Mouse (Mus musculus) hindbrain, postnatal 0 days (tissue): ENCODE results near the gene Prdm8. TPM values are rescaled to one million over a fixed set of nuclear protein-coding genes. Genes with fewer than 3 reads are reported as not detected.

Source experiments
- ATAC-seq: fragments of 200-750 bp; cut with Nextera tagmentation; 2 replicates; pipeline ENCODE4 v1.8.0; 2017; ENCODE audit warnings: mild to moderate bottlenecking, moderate TSS enrichment, moderate library complexity
- DNase-seq: peaks from one replicate; pipeline ENCODE4 v3.0.0-alpha.2; 2015; ENCODE audit warnings: low spot score
- H3K27ac ChIP-seq: fragments of 300-500 bp; sonication (generic); 2 replicates; pipeline ENCODE4 v1.5.1; 2014; ENCODE audit warnings: mild to moderate bottlenecking
- H3K27me3 ChIP-seq: fragments of 300-500 bp; sonication (generic); 2 replicates; pipeline ENCODE4 v1.6.1; 2014; ENCODE audit warnings: low read length, mixed read lengths; ENCODE audit not compliant: insufficient read depth
- H3K36me3 ChIP-seq: fragments of 300-500 bp; sonication (generic); 2 replicates; pipeline ENCODE4 v1.6.1; 2014; ENCODE audit warnings: low read length, mixed read lengths; ENCODE audit not compliant: insufficient read depth
- H3K4me1 ChIP-seq: fragments of 300-500 bp; sonication (generic); 2 replicates; pipeline ENCODE4 v1.6.1; 2014; ENCODE audit warnings: antibody characterized with exemption, low read length, mixed read lengths; ENCODE audit not compliant: insufficient read depth
- H3K4me2 ChIP-seq: fragments of 300-500 bp; sonication (generic); 2 replicates; pipeline ENCODE4 v1.6.1; 2014; ENCODE audit warnings: low read depth, mild to moderate bottlenecking, low read length, moderate library complexity, mixed read lengths
- H3K4me3 ChIP-seq: fragments of 300-500 bp; sonication (generic); 2 replicates; pipeline ENCODE4 v1.5.1; 2014; ENCODE audit warnings: low read length
- H3K9ac ChIP-seq: fragments of 300-500 bp; sonication (generic); replicated peaks from 2 replicates; pipeline ENCODE4 v1.6.1; 2014; ENCODE audit warnings: mild to moderate bottlenecking, low read length, moderate library complexity, mixed read lengths
- H3K9me3 ChIP-seq: fragments of 300-500 bp; sonication (generic); 2 replicates; pipeline ENCODE4 v1.6.1; 2016; ENCODE audit warnings: low read length, mixed read lengths
- CTCF ChIP-seq: IDR thresholded peaks from 2 replicates; pipeline ENCODE4 v1.5.1; 2016; ENCODE audit warnings: antibody characterized with exemption, control low read depth, low read depth
- WGBS: fragments of 180-500 bp; shearing (Covaris S2); extraction: QIAGEN DNeasy Blood & Tissue Kit; methylation state at CpG from one replicate; pipeline ENCODE4 v1.1.7; 2014; 5-methylcytosine and 5-hydroxymethylcytosine counted together
- polyA plus RNA-seq: library from polyadenylated mRNA; unstranded; fragments of >200 nt; fragmentation: Nextera tagmentation; extraction: Ambion mirVana; gene quantifications from 2 replicates; pipeline ENCODE4 v1.2.1, GENCODE M21; 2015
- total RNA-seq: library from RNA; depleted of rRNA; stranded (reverse); fragments of >200 nt; gene quantifications from 2 replicates; pipeline ENCODE4 v1.2.3, GENCODE M21; 2014; rRNA removed

Prdm8 gene
- 38.0 and 38.6 TPM in 2 replicates for total RNA-seq
- polyA plus RNA-seq, result 2.7 and 3.1 TPM in 2 replicates

GRCm38 (mm10) chr5:98167180-98167824 is at the start of gene Prdm8:
TSS of gene Prdm8 (plus strand) at chr5:98167198.
- peaks cover 15% of the 10 kb centered on the region for H3K27me3 ChIP-seq
- under 1% methylated on average over 45 of the region's 51 CpGs for WGBS
- H3K9ac ChIP-seq, result peak within 1 kb of the TSS; percentile 31; the same call in 1 of the 2 replicates
- peak within 1 kb of the TSS; percentile 69 for H3K4me2 ChIP-seq
- H3K4me3 ChIP-seq, result peak within 1 kb of the TSS; percentile 41
- DNase-seq, result peak; percentile 94
- H3K4me1 ChIP-seq, result 0 out of 2 replicates have a peak, but pooled peaks cover 3% of the 10 kb centered on the region
- no peaks in the 10 kb centered on the region for H3K9me3 ChIP-seq
- H3K27ac ChIP-seq, result peak within 1 kb of the TSS; percentile 37; the same call in 1 of the 2 replicates
- peak; percentile 95 for ATAC-seq
- peak; percentile 94 for TF ChIP-seq CTCF
- H3K36me3 ChIP-seq, result no peaks in the 10 kb centered on the region

DNA sequence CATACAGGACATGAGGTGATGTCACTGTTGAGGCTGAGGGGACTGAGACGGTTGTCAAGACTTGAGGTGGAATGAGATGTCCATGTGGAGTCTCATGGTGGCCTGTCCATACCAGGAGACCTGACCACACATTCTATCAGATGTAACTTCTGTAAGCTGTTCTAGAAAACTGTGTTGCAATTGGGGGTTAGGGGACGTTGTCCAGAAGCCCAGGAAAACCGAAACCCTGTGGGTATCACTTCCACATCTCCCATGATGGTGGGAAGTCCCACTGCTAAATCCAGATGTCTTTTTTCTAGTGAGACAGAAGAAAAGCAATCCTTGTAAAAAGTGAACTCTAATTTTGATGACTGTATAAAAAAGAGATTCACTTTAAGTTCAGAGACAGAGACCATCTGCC is 39.9 kb upstream of the Prdm8 start:
- Histone ChIP-seq H3K27me3 (no peaks in the 10 kb centered on the region), H3K9ac (no peak overlapping the region), H3K36me3 (no peaks in the 10 kb centered on the region), H3K27ac (no peak overlapping the region), H3K4me2 (no peak overlapping the region), H3K4me1 (no peaks in the 10 kb centered on the region), H3K9me3 (no peaks in the 10 kb centered on the region), H3K4me3 (no peak overlapping the region)
- 87% methylated on average over 3 of the region's 3 CpGs for WGBS
- TF ChIP-seq CTCF, result no peak
- DNase-seq, result no peak
- ATAC-seq, result no peak

- no peaks in the 10 kb centered on the region for H3K4me1 ChIP-seq
- H3K36me3 ChIP-seq, result no peaks in the 10 kb centered on the region
- peak overlapping the region; percentile 34; the same call in 1 of the 2 replicates for H3K4me2 ChIP-seq
- H3K9me3 ChIP-seq, result no peaks in the 10 kb centered on the region
- 60% methylated on average over 14 of the region's 14 CpGs for WGBS
- no peak overlapping the region for H3K4me3 ChIP-seq
- DNase-seq (no peak), ATAC-seq (no peak)
- no peak for TF ChIP-seq CTCF
- no peak overlapping the region for H3K9ac ChIP-seq
- H3K27me3 ChIP-seq, result no peaks in the 10 kb centered on the region
- no peak overlapping the region for H3K27ac ChIP-seq
Observed at GRCm38 (mm10) chr5:98138545-98139296, 28.3 kb upstream of the Prdm8 start.

DNA sequence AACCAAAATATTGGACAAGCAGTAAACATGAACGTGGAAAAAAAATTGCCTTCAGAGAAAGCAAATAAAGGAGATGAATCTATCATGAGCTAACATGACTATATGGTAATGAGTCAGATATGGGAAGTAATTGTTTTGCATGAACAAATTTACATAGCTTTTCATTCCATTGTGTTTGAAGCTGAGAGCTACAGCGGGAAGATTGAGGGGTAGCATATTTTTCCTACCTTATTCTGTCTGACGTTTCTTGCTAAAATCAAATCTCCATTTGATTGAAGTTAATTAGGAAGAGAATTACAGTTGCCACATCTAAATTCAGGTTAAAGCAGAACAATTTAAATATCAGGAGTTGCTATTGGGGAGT is 27.7 kb upstream of the Prdm8 start:
- ATAC-seq, result no peak

GRCm38 (mm10) chr5:98146895-98147294 is 20.1 kb upstream of the Prdm8 start:
- Histone ChIP-seq H3K27ac (no peak overlapping the region), H3K4me1 (no peaks in the 10 kb centered on the region), H3K9me3 (no peaks in the 10 kb centered on the region), H3K36me3 (no peaks in the 10 kb centered on the region), H3K9ac (no peak overlapping the region), H3K27me3 (no peaks in the 10 kb centered on the region), H3K4me2 (no peak overlapping the region), H3K4me3 (no peak overlapping the region)
- WGBS, result 74% methylated on average over 3 of the region's 3 CpGs
- TF ChIP-seq CTCF, result no peak
- DNase-seq (no peak), ATAC-seq (no peak)

More for the DNA sequence above, 27.7 kb upstream of the Prdm8 start:
- WGBS, result 42% methylated on average over 3 of the region's 3 CpGs
- Histone ChIP-seq H3K27me3 (no peaks in the 10 kb centered on the region), H3K36me3 (no peaks in the 10 kb centered on the region), H3K4me3 (no peak overlapping the region), H3K9me3 (no peaks in the 10 kb centered on the region), H3K4me1 (no peaks in the 10 kb centered on the region), H3K27ac (no peak overlapping the region), H3K9ac (no peak overlapping the region), H3K4me2 (no peak overlapping the region)
- no peak for TF ChIP-seq CTCF
- no peak for DNase-seq

DNA sequence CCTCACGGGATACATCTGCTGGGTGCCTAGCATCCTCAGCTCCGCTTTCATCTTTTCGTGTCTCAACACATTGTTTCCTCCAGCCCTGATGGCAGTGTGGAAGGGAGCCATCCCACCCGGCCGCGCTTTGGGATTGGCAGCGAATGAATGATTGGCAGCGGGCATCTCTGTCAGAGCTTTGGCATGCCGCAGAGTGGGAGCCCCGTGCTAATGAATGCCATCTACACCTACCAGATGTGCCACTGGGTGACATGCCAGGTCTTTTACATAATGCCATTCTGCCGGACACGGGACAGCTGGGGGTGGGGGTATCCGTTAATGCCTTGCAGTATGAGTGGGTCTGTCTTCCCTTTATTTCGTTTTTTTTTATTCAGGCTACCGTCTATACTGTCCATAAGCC is 882 bp upstream of the Prdm8 start:
- no peaks in the 10 kb centered on the region for H3K9me3 ChIP-seq
- no peak for TF ChIP-seq CTCF
- 3% methylated on average over 15 of the region's 15 CpGs for WGBS
- peak; percentile 36 for ATAC-seq
- DNase-seq, result peak; percentile 74
- 0 out of 2 replicates have a peak, but pooled peaks cover 3% of the 10 kb centered on the region for H3K4me1 ChIP-seq
- peaks cover 5% of the 10 kb centered on the region; the same call in 1 of the 2 replicates for H3K27me3 ChIP-seq
- H3K9ac ChIP-seq, result no peak overlapping the region
- H3K4me3 ChIP-seq, result no peak overlapping the region
- no peak overlapping the region for H3K27ac ChIP-seq
- peak overlapping the region; percentile 69 for H3K4me2 ChIP-seq
- H3K36me3 ChIP-seq, result no peaks in the 10 kb centered on the region
